Mouse (Mus musculus) myocyte (in vitro differentiated cells): ENCODE data around the gene Idh2.

Experiments
- E2F4 ChIP-seq: IDR thresholded peaks from one replicate; pipeline ENCODE4 v1.6.1; 2011; ENCODE audit warnings: mild to moderate bottlenecking, control low read depth, moderate library complexity; ENCODE audit not compliant: insufficient read depth
- MYOG ChIP-seq, 3 experiments: IDR thresholded peaks; one replicate each; pipeline ENCODE4 v1.6.1; 2011; ENCODE audit warnings: control low read depth in 2 of 3, low read depth in 2 of 3, mild to moderate bottlenecking in 2 of 3; ENCODE audit not compliant: insufficient read length in 2 of 3, control insufficient read depth in 1 of 3, insufficient read depth in 1 of 3
- POLR2A ChIP-seq: IDR thresholded peaks from one replicate; pipeline ENCODE4 v1.6.1; 2011; ENCODE audit warnings: low read depth, mild to moderate bottlenecking, control low read depth, moderate library complexity; ENCODE audit not compliant: insufficient read length
- POLR2AphosphoS2 ChIP-seq: IDR thresholded peaks from one replicate; pipeline ENCODE4 v1.6.1; 2011; ENCODE audit warnings: low read depth, control low read depth; ENCODE audit not compliant: insufficient read length
- TCF12 ChIP-seq: IDR thresholded peaks from one replicate; pipeline ENCODE4 v1.6.1; 2011; ENCODE audit warnings: mild to moderate bottlenecking, control low read depth; ENCODE audit not compliant: poor library complexity, insufficient read depth, severe bottlenecking

- TF ChIP-seq POLR2A, result no peak
- no peak for TF ChIP-seq E2F4
- TF ChIP-seq TCF12, result no peak
- no peak for TF ChIP-seq POLR2AphosphoS2
- TF ChIP-seq MYOG (IDR thresholded peaks at IDR 0.05; ENCODE audit: control insufficient read depth in 1 of 3, insufficient read depth in 1 of 3, insufficient read length in 2 of 3, low read depth in 2 of 3), result no peak
These were observed 966 bp upstream of the Idh2 start for GRCm38 (mm10) chr7:80116158-80116557.
